Mouse (Mus musculus) forebrain, embryonic 11.5 days (tissue): ENCODE results near the gene Gm4027. TPM values are rescaled to one million over a fixed set of nuclear protein-coding genes. Genes with fewer than 3 reads are reported as not detected.
"Not testable (repeated sequence)": the region's sequence is repeated elsewhere in the genome, so short reads cannot be mapped to it uniquely, and the experiment has no call there.

Experiments used
- ATAC-seq: fragments of 200-750 bp; cut with Nextera tagmentation; replicated peaks from 2 replicates; pipeline ENCODE4 v1.8.0; 2017; ENCODE audit warnings: moderate TSS enrichment; ENCODE audit not compliant: low FRiP score
- DNase-seq: peaks from one replicate; pipeline ENCODE4 v3.0.0-alpha.2; 2017; ENCODE audit warnings: low spot score
- H3K27ac ChIP-seq: fragments of 300-500 bp; sonication (generic); 2 replicates; pipeline ENCODE4 v1.5.1; 2014; ENCODE audit warnings: low read depth, low read length
- H3K27me3 ChIP-seq: fragments of 300-500 bp; sonication (generic); 2 replicates; pipeline ENCODE4 v1.6.1; 2014; ENCODE audit warnings: mild to moderate bottlenecking, low read length, mixed read lengths; ENCODE audit not compliant: control insufficient read depth, insufficient read depth
- H3K36me3 ChIP-seq: fragments of 300-500 bp; sonication (generic); 2 replicates; pipeline ENCODE4 v1.6.1; 2014; ENCODE audit warnings: mild to moderate bottlenecking, low read length, moderate library complexity, mixed read lengths; ENCODE audit not compliant: control insufficient read depth, insufficient read depth
- H3K4me1 ChIP-seq: fragments of 300-500 bp; sonication (generic); replicated peaks from 2 replicates; pipeline ENCODE4 v1.6.1; 2014; ENCODE audit warnings: low read length, mixed read lengths; ENCODE audit not compliant: control insufficient read depth, insufficient read depth
- H3K4me2 ChIP-seq: fragments of 300-500 bp; sonication (generic); 2 replicates; pipeline ENCODE4 v1.6.1; 2014; ENCODE audit warnings: low read depth, mild to moderate bottlenecking, low read length, moderate library complexity, mixed read lengths; ENCODE audit not compliant: severe bottlenecking
- H3K4me3 ChIP-seq: fragments of 300-500 bp; sonication (generic); 2 replicates; pipeline ENCODE4 v1.5.1; 2014; ENCODE audit warnings: low read depth, low read length
- H3K9ac ChIP-seq: fragments of 300-500 bp; sonication (generic); 2 replicates; pipeline ENCODE4 v1.6.1; 2014; ENCODE audit warnings: low read length
- H3K9me3 ChIP-seq: fragments of 300-500 bp; sonication (generic); 2 replicates; pipeline ENCODE4 v1.6.1; 2016; ENCODE audit warnings: low read length, mixed read lengths; ENCODE audit not compliant: control insufficient read depth
- WGBS: fragments of 180-500 bp; shearing (Covaris S2); extraction: QIAGEN DNeasy Blood & Tissue Kit; methylation state at CpG from one replicate; pipeline ENCODE4 v1.1.7; 2014; 5-methylcytosine and 5-hydroxymethylcytosine counted together
- polyA plus RNA-seq: library from polyadenylated mRNA; unstranded; fragments of >200 nt; fragmentation: Nextera tagmentation; extraction: Ambion mirVana; gene quantifications from 2 replicates; pipeline ENCODE4 v1.2.1, GENCODE M21; 2014

Gm4027 gene
- not detected in 2 replicates for polyA plus RNA-seq

- not testable (repeated sequence) for H3K27ac ChIP-seq, H3K4me3 ChIP-seq, H3K9me3 ChIP-seq, H3K9ac ChIP-seq, DNase-seq, H3K4me2 ChIP-seq, H3K36me3 ChIP-seq, H3K4me1 ChIP-seq, ATAC-seq, H3K27me3 ChIP-seq
- WGBS, result 92% methylated on average over 5 of the region's 7 CpGs
Observed at GRCm38 (mm10) chr12:87618569-87618968, at the start of gene Gm4027. Gene Gm4027, plus strand, starts transcription at chr12:87618869.

DNA sequence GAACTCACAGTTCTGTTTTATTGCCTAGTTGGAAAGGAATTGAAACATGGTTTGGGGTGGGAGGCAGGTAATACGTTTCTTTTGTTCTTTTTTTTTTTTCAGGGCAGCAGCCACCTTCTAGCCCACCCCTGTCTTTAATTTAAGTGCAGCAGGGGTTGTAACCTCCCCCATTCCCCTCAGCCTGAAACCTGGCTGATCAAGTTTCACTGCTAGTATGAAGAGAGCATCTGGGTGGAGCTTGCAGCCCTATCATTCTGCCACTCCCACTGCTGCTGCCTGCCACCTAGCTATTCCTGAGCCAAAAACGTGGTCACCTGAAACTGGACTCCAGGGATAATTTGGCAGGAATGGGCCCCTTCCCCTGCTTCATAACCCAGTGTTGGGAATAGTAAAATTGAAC, 17.3 kb upstream of the Gm4027 start:
- H3K4me1 ChIP-seq, ATAC-seq, H3K27ac ChIP-seq, DNase-seq, H3K36me3 ChIP-seq, H3K27me3 ChIP-seq, H3K9me3 ChIP-seq, H3K4me2 ChIP-seq, H3K4me3 ChIP-seq, H3K9ac ChIP-seq: not testable (repeated sequence)
- 7% methylated on average over 2 of the region's 2 CpGs for WGBS

DNA sequence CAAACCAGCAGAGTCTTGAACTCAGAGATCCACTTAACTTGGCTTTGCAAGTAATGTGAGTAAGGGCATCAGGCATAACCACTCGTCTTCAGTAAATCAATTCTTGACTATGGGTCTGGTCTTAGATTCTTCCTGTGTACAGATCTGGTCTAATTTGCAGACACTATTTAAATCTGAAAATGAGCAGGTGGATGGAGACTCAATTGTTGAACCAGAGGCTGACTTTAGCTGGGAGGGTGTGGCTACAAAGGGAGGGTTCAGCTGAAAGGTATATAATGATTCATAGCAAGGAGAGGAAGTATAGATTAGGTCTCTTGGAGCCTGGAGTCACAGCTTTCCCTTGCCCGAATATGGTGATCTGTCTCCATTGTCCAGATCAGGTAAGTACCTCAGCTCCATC, 16.3 kb upstream of the Gm4027 start, which contains the start of gene Oog1:
Oog1 (plus strand) TSS at position 301 of the 400 bp plus-strand sequence.
- H3K36me3 ChIP-seq, H3K9ac ChIP-seq, DNase-seq, H3K27ac ChIP-seq, ATAC-seq, H3K4me3 ChIP-seq, H3K4me1 ChIP-seq, H3K27me3 ChIP-seq, H3K9me3 ChIP-seq, H3K4me2 ChIP-seq: not testable (repeated sequence)
- WGBS, result 83% methylated on average over 1 of the region's 2 CpGs

DNA sequence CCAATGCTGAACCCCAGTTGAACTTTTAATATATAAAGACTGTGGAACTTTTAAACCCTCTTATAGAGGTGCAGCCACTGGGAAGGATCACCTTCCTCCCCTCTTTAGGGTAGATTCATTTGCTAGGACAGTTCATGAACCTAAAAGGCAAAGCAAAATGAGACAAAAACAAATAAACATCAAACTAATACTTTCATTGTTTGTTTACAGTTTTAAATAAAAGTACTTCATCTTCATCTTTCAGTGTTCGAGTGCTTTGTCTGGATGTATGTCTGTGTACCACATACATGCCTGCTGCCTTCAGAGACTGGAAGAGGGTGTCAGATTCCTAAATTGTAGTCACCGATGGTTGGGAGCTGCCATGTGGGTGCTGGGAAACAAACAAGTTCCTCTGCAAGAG, 25.9 kb downstream of the Gm4027 start, which contains the start of gene Gm16381:
Gm16381 (minus strand) TSS at position 101 of the 400 bp plus-strand sequence.
- H3K27ac ChIP-seq, ATAC-seq: not testable (repeated sequence)
- 72% methylated on average over 1 of the region's 2 CpGs for WGBS

DNA sequence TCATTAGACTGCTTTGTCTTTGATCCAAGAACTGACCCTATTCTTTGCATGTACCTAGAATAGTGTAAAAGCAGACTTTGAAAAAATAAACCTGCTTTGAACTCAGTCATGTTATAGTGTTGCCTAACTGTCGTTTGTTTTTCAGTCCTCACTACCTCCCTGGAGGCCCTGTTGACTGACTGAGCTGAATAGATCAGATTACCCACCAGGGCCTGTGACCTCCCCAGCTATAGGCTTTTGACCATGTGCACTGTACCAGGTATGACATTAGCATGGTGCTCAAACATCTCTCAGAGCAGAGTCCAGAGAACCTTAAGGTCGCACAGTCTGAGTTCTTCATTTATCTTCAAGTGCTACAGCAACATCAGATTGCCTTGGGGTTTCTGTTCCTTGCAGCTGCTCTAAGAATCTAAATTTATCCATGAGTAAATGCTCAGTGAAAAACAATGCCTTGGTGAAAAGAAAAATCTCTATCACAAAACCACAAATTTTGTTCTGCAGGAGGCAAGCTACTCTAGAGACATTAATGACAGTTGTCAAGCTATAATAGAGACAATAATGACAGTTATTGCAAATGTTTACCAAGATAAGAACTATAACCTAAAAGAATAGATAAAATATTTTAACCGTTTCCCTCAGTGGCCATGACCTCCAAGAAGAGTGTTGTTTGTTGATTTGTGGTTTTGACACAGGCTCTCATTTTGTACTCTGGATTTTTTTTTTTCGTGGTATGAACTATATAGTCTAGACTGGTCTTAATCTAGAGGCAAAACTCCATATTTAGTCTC, 34.4 kb downstream of the Gm4027 start:
- 59% methylated on average over 2 of the region's 4 CpGs for WGBS
- H3K27ac ChIP-seq, H3K9me3 ChIP-seq, H3K4me3 ChIP-seq, H3K4me2 ChIP-seq, H3K36me3 ChIP-seq, DNase-seq, ATAC-seq, H3K27me3 ChIP-seq, H3K9ac ChIP-seq, H3K4me1 ChIP-seq: not testable (repeated sequence)

More for the DNA sequence above, 25.9 kb downstream of the Gm4027 start, which contains the start of gene Gm16381:
- H3K4me1 ChIP-seq, H3K36me3 ChIP-seq, H3K4me2 ChIP-seq, H3K9ac ChIP-seq, H3K27me3 ChIP-seq, DNase-seq, H3K9me3 ChIP-seq, H3K4me3 ChIP-seq: not testable (repeated sequence)

Other genes with a start within 250 kb of the Gm4027 start
- gene Sptlc2, start 230.5 kb upstream of the Gm4027 start, polyA plus RNA-seq, result 53.6 and 58.7 TPM in 2 replicates
- 271 and 294 TPM in 2 replicates for gene Slirp, start 175.0 kb upstream of the Gm4027 start, polyA plus RNA-seq
- 54.8 and 56.8 TPM in 2 replicates for gene Alkbh1, start 174.9 kb upstream of the Gm4027 start, polyA plus RNA-seq
- gene Snw1, start 146.6 kb upstream of the Gm4027 start, polyA plus RNA-seq, result 158 and 165 TPM in 2 replicates
- gene Gm5788, start 124.1 kb upstream of the Gm4027 start, polyA plus RNA-seq, result not detected in 2 replicates
- gene Gm8300, start 104.6 kb upstream of the Gm4027 start, polyA plus RNA-seq, result not detected in 2 replicates
- not detected in 2 replicates for gene Oog1, start 16.2 kb upstream of the Gm4027 start, polyA plus RNA-seq
- gene Gm16381, start 25.8 kb downstream of the Gm4027 start, polyA plus RNA-seq, result not detected in 2 replicates
- gene Gm21319, start 156.9 kb downstream of the Gm4027 start, polyA plus RNA-seq, result not detected in 2 replicates
- not detected in 2 replicates for gene Gm21936, start 176.6 kb downstream of the Gm4027 start, polyA plus RNA-seq
- gene BB287469, start 197.7 kb downstream of the Gm4027 start, polyA plus RNA-seq, result not detected in 2 replicates
- not detected in 2 replicates for gene Gm2001, start 223.5 kb downstream of the Gm4027 start, polyA plus RNA-seq